Mouse (Mus musculus) lung, postnatal 14 days (tissue): Measurements from ENCODE around the gene Cdr1.

Source experiments
- DNase-seq: peaks from one replicate; pipeline ENCODE4 v3.0.0; 2021

Gene Cdr1

GRCm38 (mm10) chrX:61185458-61185857 is at the start of gene Cdr1:
Gene Cdr1 (minus strand): TSS chrX:61185558.
- DNase-seq, result no peak

- no peak for DNase-seq
Observed at GRCm38 (mm10) chrX:61185869-61186268, 511 bp upstream of the Cdr1 start.

GRCm38 (mm10) chrX:61166519-61166918 is 18.8 kb downstream of the Cdr1 start:
- DNase-seq, result peak; percentile 1

GRCm38 (mm10) chrX:61161249-61161648 is 24.1 kb downstream of the Cdr1 start:
- no peak for DNase-seq

- no peak for DNase-seq
Observed at GRCm38 (mm10) chrX:61154657-61155256, 30.6 kb downstream of the Cdr1 start.

GRCm38 (mm10) chrX:61154246-61154645 is 31.1 kb downstream of the Cdr1 start:
- no peak for DNase-seq

- no peak for DNase-seq
Observed at GRCm38 (mm10) chrX:61146569-61146968, 38.8 kb downstream of the Cdr1 start.

- DNase-seq, result no peak
Observed at GRCm38 (mm10) chrX:61145416-61145815, 39.9 kb downstream of the Cdr1 start.

- DNase-seq, result no peak
Observed at GRCm38 (mm10) chrX:61134592-61134991, 50.8 kb downstream of the Cdr1 start.
